7 mouse cellular contexts compared by ENCODE assay signal in the genomic region with DNA sequence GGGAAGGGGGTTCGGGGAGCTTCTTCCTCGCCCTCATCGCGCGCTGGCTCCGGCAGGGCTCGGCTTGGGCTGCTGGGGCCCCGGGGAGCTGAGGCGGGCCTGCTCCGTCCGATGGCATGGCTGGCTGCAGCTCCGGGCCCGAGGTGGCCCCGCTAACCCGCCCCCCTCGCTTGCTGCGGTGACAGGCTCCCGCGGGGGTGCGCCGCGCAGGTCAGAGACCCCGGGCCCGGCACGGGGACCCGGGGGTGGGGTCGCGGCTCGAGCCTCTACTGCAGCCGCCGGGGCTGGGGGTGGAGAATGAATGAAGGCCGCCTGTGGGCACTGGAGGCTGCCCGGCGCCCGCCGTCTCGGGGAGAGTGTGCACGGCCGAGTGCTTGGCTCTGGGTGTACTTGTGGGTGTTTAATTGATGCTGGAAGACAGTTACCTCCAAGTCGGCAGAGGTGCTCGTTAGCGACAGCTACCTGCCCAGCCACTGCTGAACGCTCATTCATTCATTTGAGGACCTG. TPM values are rescaled to one million over a fixed set of nuclear protein-coding genes. Genes with fewer than 3 reads are reported as not detected.
A peak's percentile ranks its signal among the peaks of the same experiment; 100 is the strongest.
DNase-seq lines count a peak whose midpoint lies in the region; ATAC-seq and TF ChIP-seq lines count a peak whose summit lies in the region.

No protein-coding gene starts in this region.

- no peak for DNase-seq in lung, adult 2 months
- no peak for DNase-seq in lung, postnatal 10 days
- peak; percentile 26 for DNase-seq in adrenal gland, postnatal 25 days
- DNase-seq in forebrain, embryonic 14.5 days (ENCODE audit: low spot score): peak; percentile 25
- peak; percentile 34 to 47 for DNase-seq in left cerebral cortex, postnatal 25 days (ENCODE audit: low spot score in 2 of 2)
- no peak for DNase-seq in thymus, postnatal 10 days (ENCODE audit: low spot score in 2 of 2)

- no peaks in the 10 kb centered on the region for H3K9me3 ChIP-seq in forebrain, embryonic 14.5 days (replicated peaks; ENCODE audit: control insufficient read depth, low read length)
- H3K9me3 ChIP-seq in neural tube, embryonic 12.5 days: no peaks in the 10 kb centered on the region

- TF ChIP-seq POLR2A in lung, adult 2 months (IDR thresholded peaks at IDR 0.05; ENCODE audit: borderline replicate concordance, extremely low read depth, low read depth, low read length): no peak

- peak; percentile 69 for ATAC-seq in forebrain, embryonic 14.5 days
- ATAC-seq in neural tube, embryonic 12.5 days (ENCODE audit: low FRiP score, low read depth): peak; percentile 68

- under 1% methylated on average over 43 of the region's 43 CpGs for WGBS in lung, adult 2 months
- under 1% methylated on average over 34 of the region's 43 CpGs for WGBS in forebrain, embryonic 14.5 days
- under 1% methylated on average over 43 of the region's 43 CpGs for whole genome bisulfite sequencing in neural tube, embryonic 12.5 days

- H3K27me3 ChIP-seq in forebrain, embryonic 14.5 days (replicated peaks; ENCODE audit: control insufficient read depth, insufficient read depth, low read length): no peaks in the 10 kb centered on the region
- no peaks in the 10 kb centered on the region for H3K27me3 ChIP-seq in neural tube, embryonic 12.5 days (replicated peaks)

- H3K9ac ChIP-seq in forebrain, embryonic 14.5 days (ENCODE audit: low read length): peak overlapping the region; percentile 92
- peak overlapping the region; percentile 94 for H3K9ac ChIP-seq in neural tube, embryonic 12.5 days

- peak overlapping the region; percentile 78 for H3K4me3 ChIP-seq in lung, adult 2 months (replicated peaks; ENCODE audit: extremely low read depth, low read depth, low read length)
- peak overlapping the region; percentile 96 for H3K4me3 ChIP-seq in forebrain, embryonic 14.5 days (ENCODE audit: low read depth, low read length)
- peak overlapping the region; percentile 99 for H3K4me3 ChIP-seq in neural tube, embryonic 12.5 days

- H3K36me3 ChIP-seq in forebrain, embryonic 14.5 days (ENCODE audit: control insufficient read depth, insufficient read depth, low read length): no peaks in the 10 kb centered on the region
- no peaks in the 10 kb centered on the region for H3K36me3 ChIP-seq in neural tube, embryonic 12.5 days

- peaks cover 6% of the 10 kb centered on the region for H3K4me1 ChIP-seq in lung, adult 2 months (ENCODE audit: control insufficient read depth, insufficient read depth, low read length)
- peaks cover 12% of the 10 kb centered on the region for H3K4me1 ChIP-seq in forebrain, embryonic 14.5 days (ENCODE audit: control insufficient read depth, insufficient read depth, low read length)
- peaks cover 18% of the 10 kb centered on the region for H3K4me1 ChIP-seq in neural tube, embryonic 12.5 days

- no peak for TF ChIP-seq CTCF in lung, adult 2 months (IDR thresholded peaks at IDR 0.05; ENCODE audit: insufficient read depth, low read length)

- intact Hi-C loops in left cerebral cortex, postnatal 25 days (cut with DNase I): no loop called here

- peak overlapping the region; percentile 94 for H3K27ac ChIP-seq in forebrain, embryonic 14.5 days (ENCODE audit: low read depth, low read length)
- H3K27ac ChIP-seq in neural tube, embryonic 12.5 days: peak overlapping the region; percentile 84

- H3K4me2 ChIP-seq in forebrain, embryonic 14.5 days (ENCODE audit: low read length): peak overlapping the region; percentile 56
- H3K4me2 ChIP-seq in neural tube, embryonic 12.5 days (replicated peaks): peak overlapping the region; percentile 73

RNA-seq across cellular contexts. Expression of gene Tsc1, which starts 0.5 kb away (rescaled TPM):
- 10.2 and 14.7 TPM in 2 replicates for polyA plus RNA-seq in lung, adult 2 months (2012; rRNA removed)
- 22.3 and 22.8 TPM in 2 replicates for total RNA-seq in adrenal gland, postnatal 25 days (2021)
- polyA plus RNA-seq in forebrain, embryonic 14.5 days (2014; fragmentation: Nextera tagmentation; extraction: Ambion mirVana): 17.7 and 25.5 TPM in 2 replicates
- total RNA-seq in left cerebral cortex, postnatal 25 days (2021): 10 to 100 TPM; 49.3 to 56.4 TPM
- polyA plus RNA-seq in neural tube, embryonic 12.5 days (2016; fragmentation: Nextera tagmentation; extraction: Ambion mirVana): 31.8 and 34.6 TPM in 2 replicates

RNA-seq across cellular contexts. Expression of gene Gfi1b, which starts 19.7 kb away (rescaled TPM):
- 0.66 and 0.79 TPM in 2 replicates for polyA plus RNA-seq in lung, adult 2 months (2012; rRNA removed)
- not detected in 2 replicates for total RNA-seq in adrenal gland, postnatal 25 days (2021)
- polyA plus RNA-seq in forebrain, embryonic 14.5 days (2014; fragmentation: Nextera tagmentation; extraction: Ambion mirVana): 0.12 TPM in 1 of 2 replicates, not detected in the other
- total RNA-seq in left cerebral cortex, postnatal 25 days (2021): not detected
- 0.98 and 1.1 TPM in 2 replicates for polyA plus RNA-seq in neural tube, embryonic 12.5 days (2016; fragmentation: Nextera tagmentation; extraction: Ambion mirVana)

RNA-seq across cellular contexts. Expression of gene Gtf3c5, which starts 57.9 kb away (rescaled TPM):
- 21.6 and 27.3 TPM in 2 replicates for polyA plus RNA-seq in lung, adult 2 months (2012; rRNA removed)
- total RNA-seq in adrenal gland, postnatal 25 days (2021): 22.3 and 24.4 TPM in 2 replicates
- 20.5 and 28.6 TPM in 2 replicates for polyA plus RNA-seq in forebrain, embryonic 14.5 days (2014; fragmentation: Nextera tagmentation; extraction: Ambion mirVana)
- total RNA-seq in left cerebral cortex, postnatal 25 days (2021): 10 to 100 TPM; 16.5 to 17.8 TPM
- 46.7 and 51.1 TPM in 2 replicates for polyA plus RNA-seq in neural tube, embryonic 12.5 days (2016; fragmentation: Nextera tagmentation; extraction: Ambion mirVana)

RNA-seq across cellular contexts. Expression of gene Spaca9, which starts 58.0 kb away (rescaled TPM):
- polyA plus RNA-seq in lung, adult 2 months (2012; rRNA removed): 21.4 and 29.6 TPM in 2 replicates
- total RNA-seq in adrenal gland, postnatal 25 days (2021): 1.5 TPM in 1 of 2 replicates, not detected in the other
- 1.8 and 2.8 TPM in 2 replicates for polyA plus RNA-seq in forebrain, embryonic 14.5 days (2014; fragmentation: Nextera tagmentation; extraction: Ambion mirVana)
- total RNA-seq in left cerebral cortex, postnatal 25 days (2021): not detected
- 1.1 and 1.2 TPM in 2 replicates for polyA plus RNA-seq in neural tube, embryonic 12.5 days (2016; fragmentation: Nextera tagmentation; extraction: Ambion mirVana)

RNA-seq across cellular contexts. Expression of gene Ak8, which starts 58.5 kb away (rescaled TPM):
- polyA plus RNA-seq in lung, adult 2 months (2012; rRNA removed): 4.2 TPM in 2 replicates
- total RNA-seq in adrenal gland, postnatal 25 days (2021): not detected in 2 replicates
- polyA plus RNA-seq in forebrain, embryonic 14.5 days (2014; fragmentation: Nextera tagmentation; extraction: Ambion mirVana): 2.0 and 2.2 TPM in 2 replicates
- 1 to 10 TPM in 1 of 2 experiments, under 1 TPM in 1; 0.89 to 1.7 TPM for total RNA-seq in left cerebral cortex, postnatal 25 days (2021)
- 0.59 and 0.96 TPM in 2 replicates for polyA plus RNA-seq in neural tube, embryonic 12.5 days (2016; fragmentation: Nextera tagmentation; extraction: Ambion mirVana)

Comparison
In these comparisons a context has a peak if more than half of its experiments do, and no peak if none do; other contexts are left out.
1. DNase-seq: peak in adrenal gland, postnatal 25 days (single experiment), forebrain, embryonic 14.5 days (single experiment) and left cerebral cortex, postnatal 25 days (2 of 2); none in lung, adult 2 months (single experiment), lung, postnatal 10 days (single experiment) and thymus, postnatal 10 days (0 of 2).
2. Peak in every context shown above with its lines, with median percentiles within 50 percentile points of each other: H3K4me3 ChIP-seq.